Mouse (Mus musculus) liver, postnatal 0 days (tissue): ENCODE results near the gene Rhpn2. TPM values are rescaled to one million over a fixed set of nuclear protein-coding genes. Genes with fewer than 3 reads are reported as not detected.

Experiments used
- ATAC-seq: fragments of 200-750 bp; cut with Nextera tagmentation; 2 replicates; pipeline ENCODE4 v1.8.0; 2017; ENCODE audit warnings: mild to moderate bottlenecking, moderate library complexity
- DNase-seq: peaks from one replicate; pipeline ENCODE4 v3.0.0-alpha.2; 2016
- H3K27ac ChIP-seq: fragments of 300-500 bp; sonication (generic); 2 replicates; pipeline ENCODE4 v1.5.1; 2014; ENCODE audit warnings: antibody characterized with exemption, moderate library complexity, mild to moderate bottlenecking, low read depth
- H3K27me3 ChIP-seq: fragments of 300-500 bp; sonication (generic); 2 replicates; pipeline ENCODE4 v1.6.1; 2014; ENCODE audit warnings: low read length, control low read depth, mixed read lengths; ENCODE audit not compliant: insufficient read depth
- H3K36me3 ChIP-seq: fragments of 300-500 bp; sonication (generic); replicated peaks from 2 replicates; pipeline ENCODE4 v1.6.1; 2014; ENCODE audit warnings: mild to moderate bottlenecking, control low read depth, low read length, moderate library complexity, mixed read lengths; ENCODE audit not compliant: insufficient read depth
- H3K4me1 ChIP-seq: fragments of 300-500 bp; sonication (generic); 2 replicates; pipeline ENCODE4 v1.6.1; 2014; ENCODE audit warnings: antibody characterized with exemption, mild to moderate bottlenecking, control low read depth; ENCODE audit not compliant: insufficient read depth
- H3K4me2 ChIP-seq: fragments of 300-500 bp; sonication (generic); 2 replicates; pipeline ENCODE4 v1.6.1; 2014; ENCODE audit warnings: low read depth, mild to moderate bottlenecking, low read length, moderate library complexity, mixed read lengths
- H3K4me3 ChIP-seq: fragments of 300-500 bp; sonication (generic); 2 replicates; pipeline ENCODE4 v1.5.1; 2014; ENCODE audit warnings: low read depth, low read length
- H3K9ac ChIP-seq: fragments of 300-500 bp; sonication (generic); replicated peaks from 2 replicates; pipeline ENCODE4 v1.6.1; 2014; ENCODE audit warnings: mild to moderate bottlenecking, moderate library complexity
- H3K9me3 ChIP-seq: fragments of 300-500 bp; sonication (generic); 2 replicates; pipeline ENCODE4 v1.6.1; 2016; ENCODE audit warnings: mild to moderate bottlenecking, control low read depth, low read length, mixed read lengths
- CTCF ChIP-seq: sonication (generic); IDR thresholded peaks from 2 replicates; pipeline ENCODE4 v1.5.1; 2016; ENCODE audit warnings: antibody characterized with exemption, low read depth
- EP300 ChIP-seq: IDR thresholded peaks from 2 replicates; pipeline ENCODE4 v1.6.1; 2016; ENCODE audit warnings: antibody characterized with exemption, low read depth, mild to moderate bottlenecking
- WGBS: fragments of 180-500 bp; shearing (Covaris S2); extraction: QIAGEN DNeasy Blood & Tissue Kit; methylation state at CpG from one replicate; pipeline ENCODE4 v1.1.7; 2014; ENCODE audit not compliant: insufficient replicate concordance; 5-methylcytosine and 5-hydroxymethylcytosine counted together
- polyA plus RNA-seq: library from polyadenylated mRNA; unstranded; fragments of >200 nt; fragmentation: Nextera tagmentation; extraction: Ambion mirVana; gene quantifications from 2 replicates; pipeline ENCODE4 v1.2.1, GENCODE M21; 2015

Gene Rhpn2
- polyA plus RNA-seq, 1 experiment from 2014 or later, result 8.1 TPM

DNA sequence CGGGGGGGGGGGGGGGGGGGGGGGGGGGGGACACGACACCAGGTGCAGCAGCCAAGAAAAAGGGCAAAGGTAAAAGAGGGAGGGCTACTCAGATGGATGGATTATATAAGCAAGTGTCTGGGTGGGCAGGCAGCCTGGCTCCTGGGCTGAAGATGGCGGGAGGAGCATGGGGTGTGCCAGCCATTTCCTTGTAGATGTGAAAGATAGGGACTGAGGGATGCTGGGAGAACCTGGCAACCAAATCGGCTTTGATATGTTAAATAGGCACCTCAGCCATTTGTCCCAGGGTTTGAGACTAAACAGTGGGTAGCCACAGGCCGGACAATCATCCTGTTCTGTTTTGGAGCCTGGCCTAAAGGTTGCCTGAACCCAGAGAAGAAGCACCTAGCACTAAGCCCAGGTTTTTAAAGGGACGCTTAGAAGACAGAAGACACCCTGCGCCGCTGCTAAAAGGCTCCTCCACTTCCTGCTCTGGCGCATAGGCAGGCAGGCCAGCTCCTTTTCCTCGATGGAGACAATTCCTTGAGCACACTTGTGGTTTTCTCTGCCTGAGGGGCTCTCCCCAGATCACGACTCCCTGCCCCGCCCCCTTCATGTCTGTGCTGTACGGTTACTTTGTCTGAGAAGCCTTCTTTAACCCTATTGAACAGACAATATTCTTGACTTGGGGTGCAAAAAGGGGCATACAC, 11.1 kb upstream of the Rhpn2 start:
- Histone ChIP-seq H3K9ac (no peak overlapping the region), H3K9me3 (no peaks in the 10 kb centered on the region), H3K36me3 (no peaks in the 10 kb centered on the region), H3K4me2 (0 out of 2 replicates have a peak overlapping the region, but pooled peaks have one; percentile 9), H3K4me1 (0 out of 2 replicates have a peak, but pooled peaks cover 3% of the 10 kb centered on the region), H3K27me3 (no peaks in the 10 kb centered on the region), H3K4me3 (no peak overlapping the region), H3K27ac (no peak overlapping the region)
- TF ChIP-seq CTCF (no peak), EP300 (no peak)
- WGBS, result 18% methylated on average over 11 of the region's 13 CpGs
- ATAC-seq (no peak), DNase-seq (no peak)

DNA sequence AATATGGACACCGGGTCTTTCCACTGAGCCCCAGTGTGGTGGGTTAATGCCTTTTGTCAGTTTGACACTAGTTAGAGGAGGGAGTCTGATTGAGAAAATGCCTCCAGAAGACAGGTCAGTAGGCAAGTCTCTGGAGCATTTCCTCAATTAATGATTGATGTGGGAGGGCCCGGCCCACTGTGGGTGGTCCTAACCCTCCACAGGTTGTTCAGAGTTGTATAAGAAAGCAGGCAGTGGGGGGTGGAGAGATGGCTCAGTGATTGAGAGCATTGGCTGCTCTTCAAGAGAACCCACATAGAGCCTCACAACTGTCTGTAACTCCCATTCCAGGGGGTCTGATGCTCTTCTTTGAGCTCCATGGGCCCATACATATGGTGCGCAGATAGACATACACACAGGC, 2.4 kb upstream of the Rhpn2 start:
- Histone ChIP-seq H3K4me1 (peaks cover 21% of the 10 kb centered on the region), H3K36me3 (no peaks in the 10 kb centered on the region), H3K4me3 (no peak overlapping the region), H3K4me2 (no peak overlapping the region), H3K27me3 (peaks cover 26% of the 10 kb centered on the region; the same call in 1 of the 2 replicates), H3K27ac (no peak overlapping the region), H3K9ac (no peak overlapping the region), H3K9me3 (no peaks in the 10 kb centered on the region)
- TF ChIP-seq EP300 (no peak), CTCF (no peak)
- WGBS, result 64% methylated on average over 3 of the region's 3 CpGs
- DNase-seq (no peak), ATAC-seq (no peak)

DNA sequence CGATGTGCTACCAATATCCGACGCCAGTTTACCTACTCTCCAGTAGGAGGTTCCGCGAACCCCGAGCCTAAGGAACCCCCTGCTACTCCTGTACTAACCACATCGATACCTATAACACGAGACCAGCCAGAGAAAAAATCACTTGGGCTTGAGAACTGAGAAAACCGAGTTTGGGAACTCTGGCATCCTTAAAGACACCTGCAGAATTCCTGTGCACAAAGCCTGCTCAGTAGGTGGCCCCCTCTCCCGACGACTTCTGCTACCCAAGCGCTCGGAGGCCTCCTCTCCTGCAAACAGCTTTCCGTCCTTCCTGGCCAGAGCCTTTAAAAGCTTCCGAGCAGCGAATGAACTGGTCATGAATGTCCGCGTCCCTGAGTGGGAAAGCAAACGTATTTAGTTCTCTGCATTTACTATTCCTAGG, 729 bp upstream of the Rhpn2 start:
- peak overlapping the region; percentile 78 for H3K4me3 ChIP-seq
- peak overlapping the region; percentile 55 for H3K9ac ChIP-seq
- H3K4me2 ChIP-seq, result peak overlapping the region; percentile 97
- WGBS, result 2% methylated on average over 19 of the region's 19 CpGs
- peaks cover 24% of the 10 kb centered on the region for H3K4me1 ChIP-seq
- no peak for TF ChIP-seq EP300
- TF ChIP-seq CTCF, result peak; percentile 13; the same call in 1 of the 2 replicates
- H3K36me3 ChIP-seq, result no peaks in the 10 kb centered on the region
- H3K9me3 ChIP-seq, result no peaks in the 10 kb centered on the region
- ATAC-seq (no peak), DNase-seq (no peak)
- peaks cover 26% of the 10 kb centered on the region; the same call in 1 of the 2 replicates for H3K27me3 ChIP-seq
- 0 out of 2 replicates have a peak overlapping the region, but pooled peaks have one; percentile 3 for H3K27ac ChIP-seq

DNA sequence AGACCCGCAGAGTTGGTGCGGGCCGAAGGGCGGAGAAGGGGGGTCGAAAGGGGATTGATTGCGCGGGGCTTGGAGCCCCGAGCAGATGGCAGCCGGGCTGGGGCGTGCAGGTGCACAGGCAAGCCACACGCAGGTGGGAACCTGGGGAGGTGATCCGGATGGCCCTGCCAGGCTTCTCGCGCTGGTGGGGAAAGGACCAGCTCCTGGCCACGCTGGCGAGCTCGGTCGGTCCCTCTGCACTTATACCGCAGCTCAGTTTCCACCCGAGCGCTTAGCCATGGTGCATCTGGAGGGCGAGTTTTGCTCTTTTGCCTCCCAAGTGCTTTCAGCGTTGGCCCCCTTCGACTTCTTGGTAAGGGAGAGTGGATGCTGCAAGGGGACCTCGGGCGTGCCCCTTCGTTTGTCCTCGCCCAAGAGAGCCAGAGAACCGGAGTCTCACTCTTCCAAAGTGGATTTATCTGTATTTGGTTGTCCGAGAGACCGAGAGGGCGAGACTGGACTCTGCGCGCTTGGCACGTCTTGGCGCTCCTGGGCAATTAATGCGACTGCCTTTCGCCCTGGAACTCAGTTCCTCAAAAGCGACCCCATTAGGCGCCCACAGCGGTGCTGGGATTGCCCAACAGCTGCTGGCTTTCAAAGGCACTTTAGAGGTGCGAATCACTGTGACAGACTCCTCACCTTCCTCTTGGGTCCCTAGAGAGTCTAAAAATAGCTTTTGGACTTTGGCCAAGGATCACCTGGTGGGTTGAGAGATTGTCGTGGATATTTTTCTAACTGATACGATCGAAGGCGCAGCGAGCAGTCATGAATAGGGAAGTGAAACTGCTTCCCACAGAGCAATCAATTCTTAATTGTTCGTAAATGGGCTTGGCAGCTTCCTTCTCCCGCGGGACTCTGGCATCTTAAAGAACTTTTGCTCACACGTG, 820 bp downstream of the Rhpn2 start:
- DNase-seq (peak; percentile 50), ATAC-seq (peak; percentile 9)
- TF ChIP-seq CTCF (no peak), EP300 (no peak)
- Histone ChIP-seq H3K4me3 (peak overlapping the region; percentile 78), H3K9ac (peak overlapping the region; percentile 69), H3K4me1 (peaks cover 24% of the 10 kb centered on the region), H3K4me2 (peak overlapping the region; percentile 97), H3K9me3 (no peaks in the 10 kb centered on the region), H3K36me3 (no peaks in the 10 kb centered on the region), H3K27me3 (peaks cover 29% of the 10 kb centered on the region; the same call in 1 of the 2 replicates), H3K27ac (peak overlapping the region; percentile 90)
- under 1% methylated on average over 48 of the region's 51 CpGs for WGBS

DNA sequence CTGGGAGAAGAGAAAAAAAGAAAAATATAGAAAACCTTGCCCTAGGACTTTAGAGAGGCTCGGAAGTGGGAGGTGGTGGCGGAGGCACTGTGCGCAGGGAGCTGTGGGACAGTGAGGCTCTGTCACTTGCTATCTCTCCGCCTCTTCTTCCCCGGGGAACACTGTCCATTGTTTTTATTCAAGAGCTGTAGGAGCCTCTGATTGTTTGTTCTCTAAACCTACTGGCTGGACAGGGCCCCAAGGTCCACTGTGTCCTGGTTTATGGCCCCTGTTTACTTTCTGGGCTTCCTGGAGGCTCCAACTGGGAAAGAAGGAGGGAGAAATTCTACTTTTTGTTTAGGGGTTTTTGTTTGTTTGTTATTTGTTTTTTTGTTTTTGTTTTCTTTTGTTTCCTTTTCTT, 6.2 kb downstream of the Rhpn2 start:
- Histone ChIP-seq H3K27ac (peak overlapping the region; percentile 59), H3K4me3 (no peak overlapping the region), H3K4me1 (peaks cover 7% of the 10 kb centered on the region), H3K27me3 (peaks cover 6% of the 10 kb centered on the region; the same call in 1 of the 2 replicates), H3K4me2 (no peak overlapping the region), H3K36me3 (no peaks in the 10 kb centered on the region), H3K9ac (no peak overlapping the region), H3K9me3 (no peaks in the 10 kb centered on the region)
- 42% methylated on average over 5 of the region's 5 CpGs for WGBS
- no peak for TF ChIP-seq EP300
- TF ChIP-seq CTCF, result no peak
- ATAC-seq (no peak), DNase-seq (no peak)

DNA sequence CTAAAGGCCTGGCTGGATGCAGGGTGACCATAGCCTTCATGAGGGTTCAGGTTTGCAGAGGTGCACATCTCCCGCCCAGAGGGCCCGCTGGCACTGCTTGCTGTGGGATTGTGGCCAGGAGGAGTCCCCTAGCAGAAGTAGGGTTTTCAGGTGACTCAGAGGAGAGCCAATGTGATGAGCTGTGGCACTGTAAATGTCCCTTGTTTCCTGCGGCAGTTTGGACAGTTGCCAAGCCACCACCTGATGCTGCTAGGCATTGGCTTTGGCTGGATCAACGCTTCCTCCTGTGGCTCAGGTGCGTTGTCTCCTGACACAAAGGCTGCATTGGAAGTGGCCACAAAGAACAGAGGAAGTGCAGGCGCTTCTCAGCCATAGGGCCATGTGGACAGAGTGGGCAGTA, 7.3 kb downstream of the Rhpn2 start:
- H3K27me3 ChIP-seq, result 0 out of 2 replicates have a peak, but pooled peaks cover 3% of the 10 kb centered on the region
- WGBS, result 58% methylated on average over 6 of the region's 6 CpGs
- H3K9me3 ChIP-seq, result no peaks in the 10 kb centered on the region
- H3K27ac ChIP-seq, result peak overlapping the region; percentile 78
- peak overlapping the region; percentile 13; the same call in 1 of the 2 replicates for H3K9ac ChIP-seq
- no peak for TF ChIP-seq EP300
- peaks cover 7% of the 10 kb centered on the region; the same call in 1 of the 2 replicates for H3K4me1 ChIP-seq
- DNase-seq (peak; percentile 66), ATAC-seq (peak; percentile 42)
- no peaks in the 10 kb centered on the region for H3K36me3 ChIP-seq
- no peak overlapping the region for H3K4me2 ChIP-seq
- no peak overlapping the region for H3K4me3 ChIP-seq
